Comparison of ENCODE assay signal across 8 mouse cellular contexts in genomic region chr17:86753130-86753821, GRCm38 (mm10). TPM values are rescaled to one million over a fixed set of nuclear protein-coding genes. Genes with fewer than 3 reads are reported as not detected.
DNase-seq lines count a peak whose midpoint lies in the region; ATAC-seq and TF ChIP-seq lines count a peak whose summit lies in the region.

Epas1 (plus strand) TSS chr17:86753700.

- TF ChIP-seq CTCF in cerebellum, adult 2 months (IDR thresholded peaks at IDR 0.05; ENCODE audit: borderline replicate concordance, insufficient read depth, low read depth, low read length) = no peak
- TF ChIP-seq CTCF in layer of hippocampus, adult 2 months (conservative IDR thresholded peaks at IDR 0.05) = peak; percentile 35; the same call in 1 of the 2 replicates
- 0 out of 2 replicates have a peak, but pooled peaks have one; percentile 3 for TF ChIP-seq CTCF in lung, embryonic 14.5 days (IDR thresholded peaks at IDR 0.05; ENCODE audit: low read depth)

- ATAC-seq in frontal cortex, adult (ENCODE audit: low TSS enrichment) = peak; percentile 84
- peak; percentile 96 for ATAC-seq in lung, embryonic 14.5 days (ENCODE audit: insufficient read depth)
- ATAC-seq in neural tube, embryonic 15.5 days (ENCODE audit: low FRiP score) = peak; percentile 86

- no peaks in the 10 kb centered on the region for H3K36me3 ChIP-seq in lung, embryonic 14.5 days (ENCODE audit: insufficient read depth)
- H3K36me3 ChIP-seq in neural tube, embryonic 15.5 days = no peaks in the 10 kb centered on the region

- H3K9ac ChIP-seq in lung, embryonic 14.5 days = peak within 1 kb of the TSS; percentile 48
- peak within 1 kb of the TSS; percentile 29 for H3K9ac ChIP-seq in neural tube, embryonic 15.5 days (replicated peaks)

- TF ChIP-seq POLR2A in cerebellum, adult 2 months (IDR thresholded peaks at IDR 0.05; ENCODE audit: borderline replicate concordance, insufficient read depth, low read length) = peak; percentile 28; the same call in 1 of the 2 replicates

- H3K27ac ChIP-seq in cerebellum, adult 2 months (ENCODE audit: insufficient read depth, low read length) = peak within 1 kb of the TSS; percentile 73
- H3K27ac ChIP-seq in layer of hippocampus, adult 2 months = peak within 1 kb of the TSS; percentile 84
- 0 out of 2 replicates have a peak within 1 kb of the TSS, but pooled peaks have one; percentile 10 for H3K27ac ChIP-seq in lung, embryonic 14.5 days (ENCODE audit: low read depth)
- H3K27ac ChIP-seq in neural tube, embryonic 15.5 days (replicated peaks) = 0 out of 2 replicates have a peak within 1 kb of the TSS, but pooled peaks have one; percentile 33

- peak; percentile 89 for DNase-seq in ES-CJ7 (ENCODE audit: low read depth, low spot score)
- DNase-seq in cerebellum, adult 2 months = peak; percentile 58 to 59
- DNase-seq in heart, postnatal 4 days = peak; percentile 92
- DNase-seq in layer of hippocampus, adult 2 months (ENCODE audit: low spot score in 2 of 2) = peak; percentile 52 to 65
- DNase-seq in lung, embryonic 14.5 days = peak; percentile 90
- peak; percentile 89 for DNase-seq in testis, postnatal 10 days (ENCODE audit: low spot score)

- no peaks in the 10 kb centered on the region for H3K9me3 ChIP-seq in lung, embryonic 14.5 days (ENCODE audit: low read depth, low read length)
- H3K9me3 ChIP-seq in neural tube, embryonic 15.5 days (replicated peaks) = no peaks in the 10 kb centered on the region

- peaks cover 3% of the 10 kb centered on the region; the same call in 1 of the 2 replicates for H3K27me3 ChIP-seq in cerebellum, adult 2 months (ENCODE audit: control insufficient read depth, insufficient read depth, low read length)
- H3K27me3 ChIP-seq in lung, embryonic 14.5 days (ENCODE audit: insufficient read depth, low read length) = peaks cover 34% of the 10 kb centered on the region
- H3K27me3 ChIP-seq in neural tube, embryonic 15.5 days (replicated peaks) = peaks cover 56% of the 10 kb centered on the region

- whole genome bisulfite sequencing in cerebellum, adult 2 months = under 1% methylated on average over 58 of the region's 60 CpGs
- under 1% methylated on average over 53 of the region's 60 CpGs for WGBS in lung, embryonic 14.5 days
- under 1% methylated on average over 57 of the region's 60 CpGs for WGBS in neural tube, embryonic 15.5 days

- peaks cover 5% of the 10 kb centered on the region; the same call in 1 of the 2 replicates for H3K4me1 ChIP-seq in cerebellum, adult 2 months (ENCODE audit: control insufficient read depth, insufficient read depth, low read length)
- no peaks in the 10 kb centered on the region for H3K4me1 ChIP-seq in lung, embryonic 14.5 days (ENCODE audit: insufficient read depth)
- H3K4me1 ChIP-seq in neural tube, embryonic 15.5 days = peaks cover 31% of the 10 kb centered on the region

- H3K4me2 ChIP-seq in lung, embryonic 14.5 days = peak within 1 kb of the TSS; percentile 89
- H3K4me2 ChIP-seq in neural tube, embryonic 15.5 days = peak within 1 kb of the TSS; percentile 93

- peak within 1 kb of the TSS; percentile 67 for H3K4me3 ChIP-seq in cerebellum, adult 2 months (replicated peaks; ENCODE audit: insufficient read depth, low read depth, low read length)
- H3K4me3 ChIP-seq in layer of hippocampus, adult 2 months = peak within 1 kb of the TSS; percentile 60
- peak within 1 kb of the TSS; percentile 48 for H3K4me3 ChIP-seq in lung, embryonic 14.5 days (ENCODE audit: low read depth, low read length)
- H3K4me3 ChIP-seq in neural tube, embryonic 15.5 days (replicated peaks) = peak within 1 kb of the TSS; percentile 49

RNA-seq across cellular contexts. Expression of gene Epas1, which starts in this region (rescaled TPM):
- polyA plus RNA-seq in cerebellum, adult 2 months (2012; rRNA removed) = 63.0 and 71.1 TPM in 2 replicates
- 100 to 1,000 TPM; 112 to 123 TPM for total RNA-seq in heart, postnatal 4 days (2021)
- total RNA-seq in layer of hippocampus, adult 2 months (2021) = 10 to 100 TPM; 98.7 to 99.2 TPM
- polyA plus RNA-seq in lung, embryonic 14.5 days (2014; fragmentation: Nextera tagmentation; extraction: Ambion mirVana) = 13.2 and 15.7 TPM in 2 replicates
- polyA plus RNA-seq in neural tube, embryonic 15.5 days (2015; fragmentation: Nextera tagmentation; extraction: Ambion mirVana) = 4.5 and 6.1 TPM in 2 replicates

Comparison
In these comparisons a context has a peak if more than half of its experiments do, and no peak if none do; other contexts are left out.
1. Peak in every context shown above with its lines: DNase-seq, ATAC-seq, H3K4me3 ChIP-seq and H3K27ac ChIP-seq.
2. H3K27ac ChIP-seq: peak in every context shown above with its lines; median percentile 84 in layer of hippocampus, adult 2 months; 73 in cerebellum, adult 2 months; 33 in neural tube, embryonic 15.5 days; 10 in lung, embryonic 14.5 days.